Comparison of ENCODE assay signal across 8 mouse cellular contexts in genomic region chr11:79591591-79591975, GRCm38 (mm10). TPM values are rescaled to one million over a fixed set of nuclear protein-coding genes. Genes with fewer than 3 reads are reported as not detected.
A peak's percentile ranks its signal among the peaks of the same experiment; 100 is the strongest.
DNase-seq lines count a peak whose midpoint lies in the region; ATAC-seq and TF ChIP-seq lines count a peak whose summit lies in the region.

No protein-coding gene starts in this region.

- TF ChIP-seq POLR2A in brain, embryonic 14.5 days (IDR thresholded peaks at IDR 0.05; ENCODE audit: borderline replicate concordance, extremely low read depth, insufficient read depth, insufficient read length, poor library complexity, severe bottlenecking), result no peak
- TF ChIP-seq POLR2A in olfactory bulb, adult 2 months (IDR thresholded peaks at IDR 0.05; ENCODE audit: insufficient read depth, low read depth, low read length), result no peak

- no peak for ATAC-seq in kidney, embryonic 16.5 days (ENCODE audit: low FRiP score, low TSS enrichment)
- ATAC-seq in embryonic facial prominence, embryonic 15.5 days (ENCODE audit: insufficient number of reproducible peaks, low FRiP score, low TSS enrichment, low read depth), result no peak
- ATAC-seq in limb, embryonic 11.5 days (ENCODE audit: insufficient number of reproducible peaks, low FRiP score, low TSS enrichment, low read depth), result no peak
- no peak for ATAC-seq in CD4-positive, CD25-positive, alpha-beta regulatory T cell, adult 4 months

- H3K4me2 ChIP-seq in kidney, embryonic 16.5 days (replicated peaks; ENCODE audit: low read depth, low read length), result peak overlapping the region; percentile 95
- peak overlapping the region; percentile 98 for H3K4me2 ChIP-seq in embryonic facial prominence, embryonic 15.5 days (replicated peaks)
- H3K4me2 ChIP-seq in limb, embryonic 11.5 days (ENCODE audit: low read depth, severe bottlenecking), result peak overlapping the region; percentile 93

- peak overlapping the region; percentile 52; the same call in 1 of the 2 replicates for H3K9ac ChIP-seq in kidney, embryonic 16.5 days (replicated peaks; ENCODE audit: low read length)
- H3K9ac ChIP-seq in embryonic facial prominence, embryonic 15.5 days, result peak overlapping the region; percentile 33; the same call in 1 of the 2 replicates
- H3K9ac ChIP-seq in limb, embryonic 11.5 days (ENCODE audit: low read length), result peak overlapping the region; percentile 64; the same call in 1 of the 2 replicates

- no peak for TF ChIP-seq CTCF in brain, embryonic 14.5 days (IDR thresholded peaks at IDR 0.05; ENCODE audit: borderline replicate concordance, extremely low read depth, insufficient read depth, insufficient read length)
- TF ChIP-seq CTCF in olfactory bulb, adult 2 months (IDR thresholded peaks at IDR 0.05; ENCODE audit: insufficient read depth, low read depth, low read length), result no peak

- H3K4me3 ChIP-seq in kidney, embryonic 16.5 days (ENCODE audit: low read length), result peak overlapping the region; percentile 60
- peak overlapping the region; percentile 58 for H3K4me3 ChIP-seq in embryonic facial prominence, embryonic 15.5 days (replicated peaks)
- H3K4me3 ChIP-seq in limb, embryonic 11.5 days (ENCODE audit: low read depth, low read length), result peak overlapping the region; percentile 49
- peak overlapping the region; percentile 72 for H3K4me3 ChIP-seq in olfactory bulb, adult 2 months (ENCODE audit: insufficient read depth, low read depth, low read length)

- WGBS in kidney, embryonic 16.5 days, result 43% methylated on average over 5 of the region's 5 CpGs
- WGBS in embryonic facial prominence, embryonic 15.5 days, result 31% methylated on average over 5 of the region's 5 CpGs
- WGBS in limb, embryonic 11.5 days, result 41% methylated on average over 5 of the region's 5 CpGs
- 12% methylated on average over 5 of the region's 5 CpGs for WGBS in olfactory bulb, adult 2 months

- H3K4me1 ChIP-seq in kidney, embryonic 16.5 days (ENCODE audit: insufficient read depth, low read length), result peaks cover 11% of the 10 kb centered on the region
- peaks cover 11% of the 10 kb centered on the region for H3K4me1 ChIP-seq in embryonic facial prominence, embryonic 15.5 days
- H3K4me1 ChIP-seq in limb, embryonic 11.5 days (ENCODE audit: control insufficient read depth, insufficient read depth, low read length), result 0 out of 2 replicates have a peak, but pooled peaks cover 5% of the 10 kb centered on the region
- H3K4me1 ChIP-seq in olfactory bulb, adult 2 months (ENCODE audit: control insufficient read depth, insufficient read depth, low read length), result peaks cover 22% of the 10 kb centered on the region

- no peak overlapping the region for H3K27ac ChIP-seq in kidney, embryonic 16.5 days (ENCODE audit: low read length)
- no peak overlapping the region for H3K27ac ChIP-seq in embryonic facial prominence, embryonic 15.5 days (replicated peaks)
- H3K27ac ChIP-seq in limb, embryonic 11.5 days (replicated peaks; ENCODE audit: low read depth, low read length), result no peak overlapping the region
- H3K27ac ChIP-seq in olfactory bulb, adult 2 months (ENCODE audit: insufficient read depth, low read depth, low read length), result peak overlapping the region; percentile 77

- no peaks in the 10 kb centered on the region for H3K36me3 ChIP-seq in kidney, embryonic 16.5 days (ENCODE audit: insufficient read depth, low read length)
- H3K36me3 ChIP-seq in embryonic facial prominence, embryonic 15.5 days, result no peaks in the 10 kb centered on the region
- H3K36me3 ChIP-seq in limb, embryonic 11.5 days (ENCODE audit: control insufficient read depth, insufficient read depth, low read length), result no peaks in the 10 kb centered on the region

- DNase-seq in kidney, adult 9 months, result no peak
- DNase-seq in brain, embryonic 14.5 days (ENCODE audit: low read depth), result peak; percentile 53
- DNase-seq in limb, embryonic 11.5 days (ENCODE audit: low spot score), result no peak
- no peak for DNase-seq in ovary, adult 18-20 months (ENCODE audit: low spot score)

- H3K27me3 ChIP-seq in kidney, embryonic 16.5 days (ENCODE audit: insufficient read depth, low read length), result peaks cover 45% of the 10 kb centered on the region
- H3K27me3 ChIP-seq in embryonic facial prominence, embryonic 15.5 days, result peaks cover 46% of the 10 kb centered on the region
- H3K27me3 ChIP-seq in limb, embryonic 11.5 days (ENCODE audit: control insufficient read depth, insufficient read depth, low read length), result peaks cover 38% of the 10 kb centered on the region

- no peaks in the 10 kb centered on the region for H3K9me3 ChIP-seq in kidney, embryonic 16.5 days (ENCODE audit: low read length)
- no peaks in the 10 kb centered on the region for H3K9me3 ChIP-seq in embryonic facial prominence, embryonic 15.5 days (replicated peaks)
- no peaks in the 10 kb centered on the region for H3K9me3 ChIP-seq in limb, embryonic 11.5 days (ENCODE audit: control insufficient read depth, low read length)

RNA-seq across cellular contexts. Expression of gene Rab11fip4, which starts 0.6 kb away (rescaled TPM):
- 11.0 and 11.4 TPM in 2 replicates for polyA plus RNA-seq in kidney, embryonic 16.5 days (2015; fragmentation: Nextera tagmentation; extraction: Ambion mirVana)
- 39.5 and 55.0 TPM in 2 replicates for polyA plus RNA-seq in brain, embryonic 14.5 days (2012; rRNA removed)
- 5.4 and 6.0 TPM in 2 replicates for polyA plus RNA-seq in embryonic facial prominence, embryonic 15.5 days (2015; fragmentation: Nextera tagmentation; extraction: Ambion mirVana)
- 10.7 and 12.2 TPM in 2 replicates for polyA plus RNA-seq in limb, embryonic 11.5 days (2014; fragmentation: Nextera tagmentation; extraction: Ambion mirVana)
- 85.1 and 98.8 TPM in 2 replicates for polyA plus RNA-seq in olfactory bulb, adult 2 months (2012; ENCODE audit: insufficient read depth, insufficient read length, low replicate concordance, missing spikeins)
- polyA plus RNA-seq in CD4-positive, CD25-positive, alpha-beta regulatory T cell, adult 4 months (2017; shearing (Covaris generic)), result 10 to 100 TPM in 1 of 2 experiments, 1 to 10 TPM in 1; 8.3 to 13.0 TPM
